Mouse (Mus musculus): ENCODE measurements around the gene Klc1. TPM values are rescaled to one million over a fixed set of nuclear protein-coding genes. Genes with fewer than 3 reads are reported as not detected.
A peak's percentile ranks its signal among the peaks of the same experiment; 100 is the strongest.

Klc1 gene
- total and polyA plus RNA-seq, 2 experiments from 2014 or later = 90.9 to 129 TPM

DNA sequence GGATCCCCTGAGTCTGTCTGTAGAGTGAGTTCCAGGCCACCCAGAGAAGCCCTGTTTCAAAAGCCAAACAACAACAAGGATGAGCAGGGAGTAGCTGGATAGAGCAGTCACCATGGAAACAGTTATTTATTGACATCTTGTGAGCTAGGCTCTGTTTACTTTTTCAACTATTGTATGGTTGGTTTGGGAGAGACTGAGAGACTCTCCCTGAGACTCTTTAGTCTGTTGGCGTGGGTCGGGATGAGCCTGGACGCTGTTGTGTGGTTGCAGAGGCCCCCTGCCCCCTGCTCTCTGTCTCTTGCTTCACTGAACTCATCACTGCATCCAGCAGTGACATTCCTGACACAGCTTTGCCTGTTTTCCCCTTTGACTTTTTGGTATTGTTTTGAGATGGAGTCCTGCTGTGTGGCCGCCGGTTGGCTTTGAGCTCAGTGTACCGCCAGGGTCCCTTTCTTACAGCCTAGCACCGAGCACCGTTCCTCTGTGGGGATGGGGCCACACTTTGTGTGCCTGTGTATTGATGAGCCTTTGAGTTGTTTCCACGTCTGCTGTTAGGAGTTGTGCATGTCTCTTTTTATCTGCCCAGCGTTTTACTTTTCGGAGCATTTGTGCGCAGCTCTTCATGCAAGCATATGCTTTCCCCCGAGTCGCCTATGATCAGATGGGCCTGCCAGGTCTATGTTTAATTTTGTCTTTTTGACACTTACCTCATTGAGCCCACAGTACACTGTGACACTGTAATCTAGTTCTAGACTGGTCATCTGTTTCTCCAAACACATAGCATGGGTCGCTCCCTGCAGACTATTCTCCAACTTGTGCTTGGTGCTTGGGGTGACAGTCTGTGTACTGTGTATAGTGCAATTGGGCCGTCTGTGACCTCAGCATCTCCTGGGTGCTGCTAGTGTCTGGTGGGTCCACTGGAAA lies 7.9 kb downstream of the Klc1 start:
- H3K27me3 ChIP-seq (ENCODE audit: control insufficient read depth, insufficient read depth, low read length) = no peaks in the 10 kb centered on the region
- DNase-seq (ENCODE audit: low spot score) (peak; percentile 44), ATAC-seq (ENCODE audit: insufficient read depth, low read depth) (peak; percentile 66; the same call in 1 of the 2 replicates)
- TF ChIP-seq CTCF (IDR thresholded peaks at IDR 0.05; ENCODE audit: low read depth) (no peak), EP300 (IDR thresholded peaks at IDR 0.05; ENCODE audit: low read depth) (no peak)
- no peak overlapping the region for H3K4me3 ChIP-seq (ENCODE audit: low read depth, low read length)
- no peaks in the 10 kb centered on the region for H3K9me3 ChIP-seq (replicated peaks; ENCODE audit: control insufficient read depth, low read length)
- H3K4me1 ChIP-seq (ENCODE audit: control insufficient read depth, insufficient read depth) = peaks cover 28% of the 10 kb centered on the region
- peak overlapping the region; percentile 67 for H3K27ac ChIP-seq (ENCODE audit: low read depth)
- H3K36me3 ChIP-seq (replicated peaks; ENCODE audit: control insufficient read depth, insufficient read depth, low read length) = peaks cover 7% of the 10 kb centered on the region
- peak overlapping the region; percentile 37 for H3K4me2 ChIP-seq (ENCODE audit: low read depth, low read length)
- 35% methylated on average over 16 of the region's 16 CpGs for WGBS
- H3K9ac ChIP-seq (replicated peaks; ENCODE audit: low read depth, low read length) = 0 out of 2 replicates have a peak overlapping the region, but pooled peaks have one; percentile 21

DNA sequence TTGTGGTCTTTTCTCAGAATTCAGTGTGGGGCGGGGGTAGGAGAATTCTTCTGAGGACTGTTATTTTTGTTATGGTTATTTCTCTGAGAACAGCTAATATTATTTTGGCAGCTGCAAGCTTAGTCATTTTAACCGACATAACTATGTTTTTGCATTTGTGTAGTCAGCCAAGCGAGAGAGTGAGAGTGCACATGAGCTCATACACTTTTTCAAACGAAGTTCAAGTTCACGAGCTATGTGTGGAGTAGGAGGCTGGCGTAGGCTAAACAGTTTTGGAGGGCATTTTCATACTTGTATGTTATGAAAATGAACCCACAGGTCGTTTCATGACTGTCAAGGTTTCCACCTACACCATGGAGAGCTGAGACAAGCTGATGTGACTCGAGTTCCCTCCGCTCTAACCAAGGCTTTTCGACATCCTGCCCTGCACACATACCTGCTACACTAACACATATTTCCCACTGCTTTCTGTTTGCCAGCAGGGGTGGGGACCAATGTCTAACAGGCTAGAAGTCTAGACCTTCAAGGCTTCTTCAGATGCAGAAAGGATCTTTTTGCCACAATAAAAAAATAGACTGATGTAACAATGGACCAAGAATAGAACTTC lies 9.8 kb downstream of the Klc1 start:
- DNase-seq (ENCODE audit: low spot score) (no peak), ATAC-seq (ENCODE audit: insufficient read depth, low read depth) (no peak)
- Histone ChIP-seq H3K4me1 (ENCODE audit: control insufficient read depth, insufficient read depth) (peaks cover 28% of the 10 kb centered on the region), H3K9ac (replicated peaks; ENCODE audit: low read depth, low read length) (no peak overlapping the region), H3K4me3 (ENCODE audit: low read depth, low read length) (no peak overlapping the region), H3K9me3 (replicated peaks; ENCODE audit: control insufficient read depth, low read length) (no peaks in the 10 kb centered on the region), H3K36me3 (replicated peaks; ENCODE audit: control insufficient read depth, insufficient read depth, low read length) (peaks cover 15% of the 10 kb centered on the region), H3K27me3 (ENCODE audit: control insufficient read depth, insufficient read depth, low read length) (no peaks in the 10 kb centered on the region), H3K4me2 (ENCODE audit: low read depth, low read length) (no peak overlapping the region), H3K27ac (ENCODE audit: low read depth) (0 out of 2 replicates have a peak overlapping the region, but pooled peaks have one; percentile 0)
- TF ChIP-seq EP300 (IDR thresholded peaks at IDR 0.05; ENCODE audit: low read depth) (no peak), CTCF (IDR thresholded peaks at IDR 0.05; ENCODE audit: low read depth) (no peak)
- 87% methylated on average over 10 of the region's 10 CpGs for WGBS

GRCm38 (mm10) chr12:111769306-111769705 lies 10.7 kb downstream of the Klc1 start:
- TF ChIP-seq EP300 (IDR thresholded peaks at IDR 0.05; ENCODE audit: low read depth) = no peak
- TF ChIP-seq CTCF (IDR thresholded peaks at IDR 0.05; ENCODE audit: low read depth) = peak; percentile 48
- peak; percentile 76 for DNase-seq (ENCODE audit: low spot score)
- peak; percentile 62 for ATAC-seq (ENCODE audit: insufficient read depth, low read depth)
- Histone ChIP-seq H3K4me1 (ENCODE audit: control insufficient read depth, insufficient read depth) (peaks cover 28% of the 10 kb centered on the region), H3K4me3 (ENCODE audit: low read depth, low read length) (no peak overlapping the region), H3K27ac (ENCODE audit: low read depth) (peak overlapping the region; percentile 73), H3K9ac (replicated peaks; ENCODE audit: low read depth, low read length) (no peak overlapping the region), H3K9me3 (replicated peaks; ENCODE audit: control insufficient read depth, low read length) (no peaks in the 10 kb centered on the region), H3K4me2 (ENCODE audit: low read depth, low read length) (no peak overlapping the region), H3K36me3 (replicated peaks; ENCODE audit: control insufficient read depth, insufficient read depth, low read length) (peaks cover 24% of the 10 kb centered on the region), H3K27me3 (ENCODE audit: control insufficient read depth, insufficient read depth, low read length) (no peaks in the 10 kb centered on the region)
- 23% methylated on average over 10 of the region's 10 CpGs for WGBS

GRCm38 (mm10) chr12:111769816-111770577 lies 11.3 kb downstream of the Klc1 start:
- DNase-seq (ENCODE audit: low spot score) = no peak
- H3K9ac ChIP-seq (replicated peaks; ENCODE audit: low read depth, low read length) = no peak overlapping the region
- H3K27me3 ChIP-seq (ENCODE audit: control insufficient read depth, insufficient read depth, low read length) = no peaks in the 10 kb centered on the region
- ATAC-seq (ENCODE audit: insufficient read depth, low read depth) = no peak
- WGBS = 36% methylated on average over 9 of the region's 9 CpGs
- H3K4me3 ChIP-seq (ENCODE audit: low read depth, low read length) = no peak overlapping the region
- TF ChIP-seq CTCF (IDR thresholded peaks at IDR 0.05; ENCODE audit: low read depth) = no peak
- TF ChIP-seq EP300 (IDR thresholded peaks at IDR 0.05; ENCODE audit: low read depth) = no peak
- peaks cover 28% of the 10 kb centered on the region for H3K4me1 ChIP-seq (ENCODE audit: control insufficient read depth, insufficient read depth)
- no peaks in the 10 kb centered on the region for H3K9me3 ChIP-seq (replicated peaks; ENCODE audit: control insufficient read depth, low read length)
- H3K36me3 ChIP-seq (replicated peaks; ENCODE audit: control insufficient read depth, insufficient read depth, low read length) = peaks cover 31% of the 10 kb centered on the region
- no peak overlapping the region for H3K4me2 ChIP-seq (ENCODE audit: low read depth, low read length)
- peak overlapping the region; percentile 73 for H3K27ac ChIP-seq (ENCODE audit: low read depth)

DNA sequence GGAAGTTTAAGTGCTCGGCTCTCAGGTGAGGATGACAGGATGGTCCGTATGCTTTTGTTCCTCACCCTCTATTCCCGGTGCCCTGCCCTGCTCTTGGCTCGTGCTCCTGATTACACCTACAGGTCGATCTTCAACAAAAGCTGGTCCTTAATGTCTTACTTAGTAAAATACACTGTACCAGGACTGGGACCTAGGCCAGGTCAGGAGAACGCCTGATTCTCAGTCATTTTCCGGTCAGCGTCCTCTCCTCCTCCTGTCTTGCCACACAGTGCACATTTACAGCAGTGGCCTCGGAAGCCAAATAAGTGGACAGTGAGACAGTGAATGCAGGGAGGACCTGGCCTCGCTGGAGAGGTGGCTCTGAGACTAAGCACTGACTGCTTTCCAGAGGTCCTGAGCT lies 12.0 kb downstream of the Klc1 start:
- ATAC-seq (ENCODE audit: insufficient read depth, low read depth) = no peak
- WGBS = 73% methylated on average over 10 of the region's 10 CpGs

More for the DNA sequence above, 12.0 kb downstream of the Klc1 start:
- Histone ChIP-seq H3K9ac (replicated peaks; ENCODE audit: low read depth, low read length) (no peak overlapping the region), H3K4me1 (ENCODE audit: control insufficient read depth, insufficient read depth) (peaks cover 28% of the 10 kb centered on the region), H3K4me2 (ENCODE audit: low read depth, low read length) (no peak overlapping the region), H3K27ac (ENCODE audit: low read depth) (no peak overlapping the region), H3K27me3 (ENCODE audit: control insufficient read depth, insufficient read depth, low read length) (no peaks in the 10 kb centered on the region), H3K9me3 (replicated peaks; ENCODE audit: control insufficient read depth, low read length) (no peaks in the 10 kb centered on the region), H3K36me3 (replicated peaks; ENCODE audit: control insufficient read depth, insufficient read depth, low read length) (peaks cover 37% of the 10 kb centered on the region), H3K4me3 (ENCODE audit: low read depth, low read length) (no peak overlapping the region)
- TF ChIP-seq EP300 (IDR thresholded peaks at IDR 0.05; ENCODE audit: low read depth) (no peak), CTCF (IDR thresholded peaks at IDR 0.05; ENCODE audit: low read depth) (no peak)
- no peak for DNase-seq (ENCODE audit: low spot score)

Measured in heart, postnatal 0 days (tissue).